Mouse (Mus musculus) limb, embryonic 14.5 days (tissue): ENCODE measurements around the gene Ivd. TPM values are rescaled to one million over a fixed set of nuclear protein-coding genes. Genes with fewer than 3 reads are reported as not detected.

Experiments
- ATAC-seq: fragments of 200-750 bp; cut with Nextera tagmentation; 2 replicates; pipeline ENCODE4 v1.8.0; 2017; ENCODE audit warnings: low read depth, moderate number of reproducible peaks, moderate TSS enrichment; ENCODE audit not compliant: low FRiP score
- DNase-seq: peaks from one replicate; pipeline ENCODE4 v3.0.0-alpha.2; 2015; ENCODE audit warnings: low spot score
- H3K27ac ChIP-seq: fragments of 300-500 bp; sonication (generic); replicated peaks from 2 replicates; pipeline ENCODE4 v1.5.1; 2014; ENCODE audit warnings: low read depth, mild to moderate bottlenecking, low read length, moderate library complexity, mixed read lengths
- H3K27me3 ChIP-seq: fragments of 300-500 bp; sonication (generic); 2 replicates; pipeline ENCODE4 v1.6.1; 2014; ENCODE audit warnings: low read length, mixed read lengths; ENCODE audit not compliant: control insufficient read depth, insufficient read depth
- H3K36me3 ChIP-seq: fragments of 300-500 bp; sonication (generic); 2 replicates; pipeline ENCODE4 v1.6.1; 2014; ENCODE audit warnings: mild to moderate bottlenecking, low read length, moderate library complexity, mixed read lengths; ENCODE audit not compliant: control insufficient read depth, insufficient read depth
- H3K4me1 ChIP-seq: fragments of 300-500 bp; sonication (generic); 2 replicates; pipeline ENCODE4 v1.6.1; 2014; ENCODE audit warnings: antibody characterized with exemption, low read length, mixed read lengths; ENCODE audit not compliant: control insufficient read depth, insufficient read depth
- H3K4me2 ChIP-seq: fragments of 300-500 bp; sonication (generic); replicated peaks from 2 replicates; pipeline ENCODE4 v1.6.1; 2014; ENCODE audit warnings: low read depth, mild to moderate bottlenecking, low read length, moderate library complexity; ENCODE audit not compliant: severe bottlenecking
- H3K4me3 ChIP-seq: fragments of 300-500 bp; sonication (generic); replicated peaks from 2 replicates; pipeline ENCODE4 v1.5.1; 2014; ENCODE audit warnings: low read length
- H3K9ac ChIP-seq: fragments of 300-500 bp; sonication (generic); 2 replicates; pipeline ENCODE4 v1.6.1; 2014; ENCODE audit warnings: mild to moderate bottlenecking, low read depth, low read length, moderate library complexity; ENCODE audit not compliant: severe bottlenecking
- H3K9me3 ChIP-seq: fragments of 300-500 bp; sonication (generic); 2 replicates; pipeline ENCODE4 v1.6.1; 2016; ENCODE audit warnings: low read length; ENCODE audit not compliant: control insufficient read depth
- POLR2A ChIP-seq: fragments of 200-500 bp; IDR thresholded peaks from 2 replicates; pipeline ENCODE4 v1.8.0; 2012; ENCODE audit warnings: inconsistent platforms, mild to moderate bottlenecking, moderate library complexity, borderline replicate concordance; ENCODE audit not compliant: insufficient read depth, insufficient read length; ENCODE audit errors: extremely low read depth
- WGBS: fragments of 180-500 bp; shearing (Covaris S2); extraction: QIAGEN DNeasy Blood & Tissue Kit; methylation state at CpG from one replicate; pipeline ENCODE4 v1.1.7; 2014; 5-methylcytosine and 5-hydroxymethylcytosine counted together
- polyA plus RNA-seq, 2 experiments: library from polyadenylated mRNA; depleted of rRNA in 1 of 2; stranded (reverse) in 1 of 2; unstranded in 1 of 2; fragments of >200 nt; fragmentation: Nextera tagmentation in 1 of 2; extraction: Ambion mirVana in 1 of 2; gene quantifications; 2 replicates each; pipeline versions ENCODE4 v1.2.1 to v1.2.3; 2012 to 2014

Gene Ivd
- polyA plus RNA-seq, 2 experiments: 58.1 to 100 TPM

- peak overlapping the region; percentile 83 for H3K4me3 ChIP-seq
- H3K9me3 ChIP-seq: no peaks in the 10 kb centered on the region
- 0% methylated on average over 20 of the region's 106 CpGs for WGBS
- peaks cover 35% of the 10 kb centered on the region for H3K27me3 ChIP-seq
- H3K4me2 ChIP-seq: peak overlapping the region; percentile 99
- no peak for TF ChIP-seq POLR2A
- no peak overlapping the region for H3K27ac ChIP-seq
- DNase-seq (no peak), ATAC-seq (no peak)
- peak overlapping the region; percentile 75 for H3K9ac ChIP-seq
- peaks cover 28% of the 10 kb centered on the region for H3K4me1 ChIP-seq
- H3K36me3 ChIP-seq: no peaks in the 10 kb centered on the region
These were observed 40.6 kb downstream of the Ivd start for GRCm38 (mm10) chr2:118902051-118903025.

DNA sequence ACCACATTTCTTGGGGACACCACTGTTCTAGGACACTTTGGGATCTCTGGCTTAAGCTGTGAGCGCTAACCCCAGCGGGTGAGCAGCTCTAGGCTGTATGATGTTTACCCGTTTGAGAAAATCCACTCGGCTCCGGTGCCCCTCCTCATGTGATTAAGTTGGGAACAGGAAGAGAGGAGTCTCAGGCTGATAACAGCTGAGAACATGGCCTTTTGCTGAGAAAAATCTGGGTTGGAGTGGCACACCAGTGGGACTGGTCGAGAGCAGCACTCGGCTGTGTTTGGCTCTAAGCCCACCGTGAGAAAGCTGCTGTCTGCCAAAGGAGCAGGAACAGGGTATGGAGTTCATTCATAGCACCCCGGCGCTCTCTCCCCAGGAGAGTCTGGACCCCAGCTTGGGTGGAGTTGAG is 41.6 kb downstream of the Ivd start:
- peak overlapping the region; percentile 83 for H3K4me3 ChIP-seq
- peaks cover 25% of the 10 kb centered on the region for H3K27me3 ChIP-seq
- ATAC-seq: no peak
- H3K9ac ChIP-seq: no peak overlapping the region
- 11% methylated on average over 10 of the region's 10 CpGs for WGBS
- H3K27ac ChIP-seq: no peak overlapping the region
- TF ChIP-seq POLR2A: no peak
- H3K9me3 ChIP-seq: no peaks in the 10 kb centered on the region
- peaks cover 19% of the 10 kb centered on the region for H3K4me1 ChIP-seq
- peak overlapping the region; percentile 99; the same call in 1 of the 2 replicates for H3K4me2 ChIP-seq
- no peak for DNase-seq
- no peaks in the 10 kb centered on the region for H3K36me3 ChIP-seq

DNA sequence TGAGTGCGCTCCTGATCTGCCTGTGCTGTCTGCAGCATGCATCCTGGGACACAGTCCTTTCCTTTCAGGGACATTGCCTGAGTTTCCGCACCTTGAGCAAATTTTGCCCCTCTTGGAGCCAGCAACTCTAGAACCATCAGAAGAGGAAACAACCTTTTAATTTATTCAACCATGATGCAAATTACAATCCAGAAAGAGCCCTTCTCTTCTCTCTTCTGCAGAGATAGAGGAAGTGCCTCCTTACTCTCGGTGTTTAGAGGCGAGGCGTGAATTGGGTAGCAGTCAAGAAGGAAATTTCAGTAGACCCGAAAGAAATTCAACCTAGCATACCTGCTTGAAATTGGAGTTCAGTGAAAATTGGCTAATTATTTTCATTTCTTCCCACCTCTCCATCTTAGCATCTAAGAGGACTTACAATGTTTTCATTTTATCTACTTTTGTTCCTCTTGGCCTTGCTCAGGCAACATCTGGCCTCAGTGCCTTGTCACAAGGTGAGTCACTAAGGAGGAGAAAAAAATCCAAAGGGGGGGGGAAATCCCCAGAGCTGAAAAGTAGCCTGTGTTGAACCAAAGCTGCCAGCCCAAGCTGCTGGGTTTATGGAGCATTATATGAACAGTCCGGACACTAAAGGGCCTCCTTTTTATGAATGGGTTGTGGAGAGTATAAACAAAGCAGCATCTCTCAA is 43.8 kb downstream of the Ivd start:
- no peak for ATAC-seq
- H3K9ac ChIP-seq: no peak overlapping the region
- 79% methylated on average over 7 of the region's 7 CpGs for WGBS

DNA sequence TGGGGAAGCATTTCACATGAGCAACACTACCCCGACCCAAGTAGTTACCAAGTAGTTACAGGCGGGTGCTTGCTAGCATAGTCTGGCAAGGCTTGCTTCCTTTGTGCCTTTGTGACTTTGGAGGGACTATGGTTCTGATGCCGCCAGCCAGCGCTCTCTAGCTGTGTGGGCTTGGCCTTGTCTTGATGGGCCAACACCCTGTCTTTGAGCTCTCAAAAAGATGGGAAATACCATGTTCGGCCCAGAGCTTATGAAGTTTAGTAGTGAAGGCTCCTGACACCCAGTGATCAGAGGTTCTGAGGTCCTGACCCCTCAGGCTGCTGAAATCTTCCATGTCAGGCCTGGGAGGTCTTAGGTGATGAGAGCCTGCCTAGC is 44.4 kb downstream of the Ivd start:
- ATAC-seq (no peak), DNase-seq (no peak)
- H3K36me3 ChIP-seq: no peaks in the 10 kb centered on the region
- H3K4me3 ChIP-seq: no peak overlapping the region
- H3K4me1 ChIP-seq: peaks cover 10% of the 10 kb centered on the region
- no peak overlapping the region for H3K9ac ChIP-seq
- H3K4me2 ChIP-seq: no peak overlapping the region
- H3K27me3 ChIP-seq: no peaks in the 10 kb centered on the region; the same call in 1 of the 2 replicates
- H3K27ac ChIP-seq: no peak overlapping the region
- H3K9me3 ChIP-seq: no peaks in the 10 kb centered on the region
- WGBS: 77% methylated on average over 5 of the region's 5 CpGs
- no peak for TF ChIP-seq POLR2A

More for the DNA sequence above, 43.8 kb downstream of the Ivd start:
- Histone ChIP-seq H3K4me2 (no peak overlapping the region), H3K27me3 (peaks cover 4% of the 10 kb centered on the region), H3K27ac (no peak overlapping the region), H3K4me1 (peaks cover 11% of the 10 kb centered on the region), H3K36me3 (no peaks in the 10 kb centered on the region), H3K4me3 (no peak overlapping the region), H3K9me3 (no peaks in the 10 kb centered on the region)
- no peak for DNase-seq
- TF ChIP-seq POLR2A: no peak

GRCm38 (mm10) chr2:118907781-118908180 is 46.0 kb downstream of the Ivd start:
- no peak for ATAC-seq

More at GRCm38 (mm10) chr2:118907781-118908180, 46.0 kb downstream of the Ivd start:
- Histone ChIP-seq H3K36me3 (no peaks in the 10 kb centered on the region), H3K4me2 (no peak overlapping the region), H3K9ac (no peak overlapping the region), H3K9me3 (no peaks in the 10 kb centered on the region), H3K4me1 (peaks cover 7% of the 10 kb centered on the region), H3K4me3 (no peak overlapping the region), H3K27ac (no peak overlapping the region), H3K27me3 (no peaks in the 10 kb centered on the region; the same call in 1 of the 2 replicates)
- DNase-seq: no peak
- no peak for TF ChIP-seq POLR2A
- 93% methylated on average over 3 of the region's 3 CpGs for WGBS
